Mouse (Mus musculus): ENCODE results near the gene 2210408I21Rik. TPM values are rescaled to one million over a fixed set of nuclear protein-coding genes. Genes with fewer than 3 reads are reported as not detected.

2210408I21Rik gene
- polyA plus RNA-seq, 1 experiment = not detected

DNA sequence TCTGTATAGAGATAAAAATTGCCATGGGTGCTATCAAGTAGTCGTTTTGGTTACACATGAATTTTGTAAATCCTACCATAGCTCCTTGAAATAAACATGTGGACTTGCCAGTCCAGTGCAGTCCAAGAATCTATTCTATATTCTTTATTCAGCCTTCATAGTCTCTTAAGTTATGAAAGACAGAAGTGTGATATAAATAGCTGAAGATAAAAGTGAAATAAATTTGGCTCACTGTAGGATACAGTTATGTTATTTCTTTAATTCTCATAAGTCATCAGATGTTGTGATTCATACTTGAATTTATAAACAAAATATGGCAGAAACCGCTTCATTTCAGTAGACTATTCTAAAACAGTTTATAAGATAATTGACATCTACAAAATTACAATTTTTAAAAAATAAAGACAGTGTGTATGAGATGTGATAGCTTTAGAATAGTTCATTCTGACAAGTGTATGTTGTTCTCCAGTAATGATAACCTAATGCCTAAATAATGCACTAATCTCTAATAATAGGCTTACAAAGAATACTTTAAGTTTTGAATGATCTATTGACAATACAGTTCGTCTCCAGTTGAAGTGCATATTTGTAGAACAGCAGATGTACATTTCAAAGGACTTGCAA, 127.5 kb downstream of the 2210408I21Rik start:
- WGBS = 75% methylated on average over 3 of the region's 3 CpGs
- Histone ChIP-seq H3K4me3 (ENCODE audit: insufficient read depth, low read depth, low read length) (no peak overlapping the region), H3K4me1 (ENCODE audit: control insufficient read depth, insufficient read depth, low read length) (no peaks in the 10 kb centered on the region), H3K27ac (ENCODE audit: insufficient read depth, low read depth, low read length) (no peak overlapping the region)
- no peak for TF ChIP-seq POLR2A (IDR thresholded peaks at IDR 0.05; ENCODE audit: insufficient read depth, low read depth, low read length)
- TF ChIP-seq CTCF (IDR thresholded peaks at IDR 0.05; ENCODE audit: insufficient read depth, low read depth, low read length) = no peak

DNA sequence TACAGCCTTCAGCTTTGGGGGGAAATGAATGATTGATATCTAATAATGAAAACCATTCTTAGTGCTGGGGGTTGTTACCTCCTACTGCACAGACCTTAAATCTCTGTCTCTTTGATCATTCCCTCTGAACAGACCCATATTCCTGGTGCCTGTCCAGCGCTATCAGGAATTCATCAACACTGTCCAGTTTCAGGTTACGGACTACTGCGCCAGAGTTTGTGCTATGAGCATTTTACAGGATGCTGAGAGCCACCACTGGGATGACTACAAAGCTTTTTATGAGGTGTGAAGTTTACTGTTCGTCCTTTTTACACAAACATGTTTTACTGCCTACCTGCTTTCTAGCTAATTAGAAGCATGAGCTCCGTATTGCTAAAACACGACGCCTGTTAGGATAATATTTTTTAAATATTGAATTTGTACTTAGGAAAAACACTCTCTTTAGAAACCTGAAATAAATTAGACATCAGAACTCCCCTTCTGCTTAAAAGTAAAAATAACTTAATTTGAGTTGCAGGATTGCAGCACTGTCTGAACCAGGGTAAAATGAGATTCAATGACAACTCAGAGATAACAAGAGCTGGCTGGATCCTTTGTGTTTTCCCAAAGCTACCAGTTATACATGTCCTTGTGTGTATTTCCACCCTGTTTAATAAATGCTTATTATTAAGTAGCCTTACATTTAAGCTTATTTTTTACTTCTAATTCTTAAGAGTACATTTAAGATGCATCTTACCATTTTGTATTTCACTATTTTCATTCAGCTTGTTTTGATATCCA, 128.2 kb downstream of the 2210408I21Rik start:
- TF ChIP-seq POLR2A (IDR thresholded peaks at IDR 0.05; ENCODE audit: insufficient read depth, low read depth, low read length) (no peak), CTCF (IDR thresholded peaks at IDR 0.05; ENCODE audit: insufficient read depth, low read depth, low read length) (no peak)
- H3K4me3 ChIP-seq (ENCODE audit: insufficient read depth, low read depth, low read length) = no peak overlapping the region
- WGBS = 78% methylated on average over 7 of the region's 7 CpGs

DNA sequence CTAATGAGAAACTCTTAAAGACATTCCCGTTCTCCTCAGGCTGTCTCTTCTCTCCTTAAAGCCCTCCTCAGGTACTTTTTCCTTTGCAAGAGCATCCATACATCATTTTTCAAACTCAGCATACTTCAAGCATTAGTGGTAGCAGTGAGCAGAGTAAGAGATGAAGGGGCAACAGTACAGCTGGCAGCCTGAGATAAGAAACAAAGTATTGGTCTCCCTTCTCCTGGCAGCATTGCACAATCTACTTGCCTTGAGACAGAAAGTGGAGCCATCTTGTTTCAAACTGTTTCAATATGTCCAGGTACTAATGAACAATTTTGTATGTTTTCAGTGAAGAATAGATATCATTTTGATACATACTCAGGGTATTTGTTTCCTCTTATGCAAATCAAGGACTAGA, 129.1 kb downstream of the 2210408I21Rik start:
- WGBS = 81% methylated on average over 1 of the region's 1 CpGs

More for the DNA sequence above, 128.2 kb downstream of the 2210408I21Rik start:
- Histone ChIP-seq H3K27ac (ENCODE audit: insufficient read depth, low read depth, low read length) (no peak overlapping the region), H3K4me1 (ENCODE audit: control insufficient read depth, insufficient read depth, low read length) (no peaks in the 10 kb centered on the region)

DNA sequence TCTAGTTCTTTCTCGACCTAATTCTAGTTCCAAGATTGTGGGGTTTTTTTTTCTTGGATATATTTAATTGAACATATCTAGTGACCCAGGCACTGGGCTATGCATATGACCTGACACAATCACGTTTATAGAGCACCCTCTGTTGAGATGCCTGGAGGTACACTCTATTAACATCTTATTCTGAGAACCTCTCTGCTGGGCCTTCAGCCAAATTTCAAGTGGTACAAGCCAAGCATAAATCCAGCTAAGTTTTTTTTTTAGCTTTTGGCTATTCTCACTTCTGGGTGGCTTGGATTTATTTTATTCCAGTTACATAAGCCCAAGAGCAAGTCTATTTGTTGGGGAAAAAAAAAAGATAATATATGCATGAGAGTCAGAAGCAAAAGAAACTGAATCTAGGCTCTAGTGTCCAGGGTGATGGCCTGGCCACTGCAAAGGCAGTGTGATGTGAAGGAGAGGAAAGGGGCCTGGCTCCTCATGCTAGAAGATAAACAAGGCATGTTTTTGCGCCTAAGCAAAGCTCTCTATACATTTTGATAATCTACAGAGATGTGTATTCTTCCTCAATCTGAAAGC, 139.9 kb downstream of the 2210408I21Rik start:
- Histone ChIP-seq H3K4me3 (ENCODE audit: insufficient read depth, low read depth, low read length) (no peak overlapping the region), H3K4me1 (ENCODE audit: control insufficient read depth, insufficient read depth, low read length) (no peaks in the 10 kb centered on the region), H3K27ac (ENCODE audit: insufficient read depth, low read depth, low read length) (no peak overlapping the region)
- TF ChIP-seq CTCF (IDR thresholded peaks at IDR 0.05; ENCODE audit: insufficient read depth, low read depth, low read length) (no peak), POLR2A (IDR thresholded peaks at IDR 0.05; ENCODE audit: insufficient read depth, low read depth, low read length) (no peak)
- 48% methylated on average over 3 of the region's 3 CpGs for WGBS

More for the DNA sequence above, 129.1 kb downstream of the 2210408I21Rik start:
- Histone ChIP-seq H3K27ac (ENCODE audit: insufficient read depth, low read depth, low read length) (no peak overlapping the region), H3K4me3 (ENCODE audit: insufficient read depth, low read depth, low read length) (no peak overlapping the region), H3K4me1 (ENCODE audit: control insufficient read depth, insufficient read depth, low read length) (no peaks in the 10 kb centered on the region)
- no peak for TF ChIP-seq CTCF (IDR thresholded peaks at IDR 0.05; ENCODE audit: insufficient read depth, low read depth, low read length)
- no peak for TF ChIP-seq POLR2A (IDR thresholded peaks at IDR 0.05; ENCODE audit: insufficient read depth, low read depth, low read length)

DNA sequence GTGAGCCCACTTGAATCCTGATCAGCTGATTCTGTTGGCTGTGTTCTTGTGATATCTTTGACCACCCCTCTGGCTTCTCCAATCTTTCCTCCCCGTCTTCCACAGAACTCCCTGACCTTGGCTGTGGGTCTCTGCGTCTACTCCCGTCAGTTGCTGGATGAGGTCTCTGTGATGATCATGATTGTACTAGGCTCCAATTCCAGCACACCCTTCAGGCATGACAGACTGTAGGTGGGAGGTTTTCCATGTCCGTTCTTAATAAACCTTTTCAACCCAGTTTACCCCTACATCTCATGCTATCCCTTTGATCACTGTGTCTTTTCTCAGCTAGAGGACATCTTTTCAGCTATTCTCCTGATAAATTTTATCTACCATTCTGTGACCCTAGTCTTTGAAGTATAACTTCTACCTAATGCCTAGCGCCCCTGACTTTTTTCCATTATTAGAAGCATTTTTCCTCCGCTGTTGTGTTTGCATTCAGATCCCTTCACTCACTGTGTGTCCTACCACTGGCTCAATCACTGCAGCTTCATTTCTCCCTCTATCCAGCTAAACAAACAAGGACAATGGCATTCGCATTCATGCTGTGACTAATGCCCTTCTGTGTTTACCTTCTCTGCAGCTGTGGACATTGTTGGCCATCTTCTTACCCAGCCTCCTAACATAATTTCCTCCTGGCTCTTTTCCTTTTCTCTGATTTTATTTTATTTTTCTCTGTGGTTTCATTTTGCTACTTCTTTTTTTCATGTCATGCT, 143.5 kb downstream of the 2210408I21Rik start:
- no peak overlapping the region for H3K4me3 ChIP-seq (ENCODE audit: insufficient read depth, low read depth, low read length)
- TF ChIP-seq CTCF (IDR thresholded peaks at IDR 0.05; ENCODE audit: insufficient read depth, low read depth, low read length) = no peak
- no peaks in the 10 kb centered on the region for H3K4me1 ChIP-seq (ENCODE audit: control insufficient read depth, insufficient read depth, low read length)
- WGBS = 84% methylated on average over 7 of the region's 7 CpGs
- H3K27ac ChIP-seq (ENCODE audit: insufficient read depth, low read depth, low read length) = no peak overlapping the region

DNA sequence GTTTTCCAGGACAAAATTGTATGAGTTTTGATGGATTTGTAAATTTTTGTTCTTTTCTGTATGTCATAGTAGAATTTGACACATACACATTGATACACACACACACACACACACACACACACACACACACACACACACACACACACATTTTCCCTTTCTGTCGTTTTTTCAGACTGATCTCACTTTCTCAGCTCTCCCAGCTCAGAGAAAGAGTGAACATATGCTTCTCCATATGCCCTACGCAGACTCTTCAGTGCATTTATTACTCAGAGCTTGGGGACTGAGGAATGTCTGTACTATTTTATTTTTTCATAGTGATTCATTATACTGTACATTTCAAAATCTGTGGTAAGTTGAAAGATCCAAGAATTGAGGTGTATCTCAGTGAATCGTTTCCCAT, 160.2 kb downstream of the 2210408I21Rik start:
- TF ChIP-seq POLR2A (IDR thresholded peaks at IDR 0.05; ENCODE audit: insufficient read depth, low read depth, low read length) (no peak), CTCF (IDR thresholded peaks at IDR 0.05; ENCODE audit: insufficient read depth, low read depth, low read length) (no peak)

DNA sequence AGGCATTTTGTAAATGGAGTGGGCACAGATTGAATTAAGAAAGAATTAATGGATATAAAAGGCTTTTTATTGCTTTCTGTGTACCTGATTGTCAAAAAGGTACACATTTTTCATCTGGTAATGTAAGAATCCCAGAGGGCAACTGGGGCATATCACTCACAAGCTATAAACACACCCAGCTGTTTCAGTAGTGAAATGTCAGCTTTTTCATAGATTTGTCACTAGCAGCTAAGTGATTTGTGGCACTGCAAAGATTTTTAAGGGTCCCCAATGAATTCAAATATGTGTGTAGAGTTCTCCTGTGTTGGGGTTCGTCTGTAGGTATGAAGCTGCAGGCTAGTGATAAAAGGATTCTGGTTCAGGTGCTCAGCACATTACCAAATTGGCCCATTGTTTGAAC, 188.8 kb downstream of the 2210408I21Rik start:
- Histone ChIP-seq H3K4me3 (ENCODE audit: insufficient read depth, low read depth, low read length) (no peak overlapping the region), H3K27ac (ENCODE audit: insufficient read depth, low read depth, low read length) (no peak overlapping the region)
- 84% methylated on average over 1 of the region's 1 CpGs for WGBS

More for the DNA sequence above, 160.2 kb downstream of the 2210408I21Rik start:
- Histone ChIP-seq H3K4me3 (ENCODE audit: insufficient read depth, low read depth, low read length) (no peak overlapping the region), H3K4me1 (ENCODE audit: control insufficient read depth, insufficient read depth, low read length) (no peaks in the 10 kb centered on the region), H3K27ac (ENCODE audit: insufficient read depth, low read depth, low read length) (no peak overlapping the region)
- WGBS = 86% methylated on average over 3 of the region's 3 CpGs

DNA sequence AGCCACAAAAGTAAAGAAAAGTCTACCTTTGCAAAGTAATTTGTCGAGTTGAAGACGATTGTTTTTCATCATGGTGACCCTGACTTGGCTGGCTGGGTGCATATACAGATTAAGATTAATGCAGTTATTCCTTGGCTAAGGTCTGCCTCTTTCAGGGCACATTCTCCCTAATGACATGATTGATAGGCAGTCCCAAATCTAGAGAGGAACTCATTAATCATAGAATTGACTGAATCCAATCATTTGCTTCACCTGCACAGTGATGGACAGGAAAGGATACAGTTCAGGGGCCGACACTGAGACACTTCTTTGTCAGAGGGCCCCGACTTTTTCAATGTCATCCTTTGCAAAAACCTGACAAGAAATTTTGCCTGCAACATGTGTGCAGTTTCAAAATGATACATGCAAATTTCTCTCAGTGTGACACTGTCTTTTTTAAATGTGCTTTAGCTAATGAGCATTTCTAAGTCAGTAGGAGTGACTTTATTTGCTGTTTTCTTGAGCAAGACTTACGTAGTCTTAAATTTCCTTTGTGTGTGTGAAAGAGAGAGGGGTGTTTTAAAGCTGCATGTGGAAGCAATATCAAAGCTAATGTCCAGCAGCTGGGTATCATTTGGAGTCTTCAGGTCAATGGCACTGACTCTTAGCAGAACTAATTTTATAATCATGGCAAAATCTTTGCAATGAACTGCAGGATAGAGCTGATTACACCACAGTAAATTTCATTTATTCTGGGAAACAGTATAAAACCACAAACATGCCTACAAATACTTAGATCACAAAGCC, 191.0 kb downstream of the 2210408I21Rik start:
- H3K27ac ChIP-seq (ENCODE audit: insufficient read depth, low read depth, low read length) = no peak overlapping the region
- H3K4me1 ChIP-seq (ENCODE audit: control insufficient read depth, insufficient read depth, low read length) = no peaks in the 10 kb centered on the region
- TF ChIP-seq POLR2A (IDR thresholded peaks at IDR 0.05; ENCODE audit: insufficient read depth, low read depth, low read length) (no peak), CTCF (IDR thresholded peaks at IDR 0.05; ENCODE audit: insufficient read depth, low read depth, low read length) (no peak)
- H3K4me3 ChIP-seq (ENCODE audit: insufficient read depth, low read depth, low read length) = no peak overlapping the region
- 69% methylated on average over 5 of the region's 5 CpGs for WGBS

More for the DNA sequence above, 188.8 kb downstream of the 2210408I21Rik start:
- H3K4me1 ChIP-seq (ENCODE audit: control insufficient read depth, insufficient read depth, low read length) = no peaks in the 10 kb centered on the region
- no peak for TF ChIP-seq POLR2A (IDR thresholded peaks at IDR 0.05; ENCODE audit: insufficient read depth, low read depth, low read length)
- no peak for TF ChIP-seq CTCF (IDR thresholded peaks at IDR 0.05; ENCODE audit: insufficient read depth, low read depth, low read length)
